Mouse (Mus musculus) megakaryocyte, adult 5-6 weeks (primary cell): ENCODE measurements at regions not wholly inside any gene's neighbourhood (a gene's known extent, or its start where the extent isn't known, plus 50 kb on each side); places are given as distances from the start of the nearest gene placed in this dataset.
A peak's percentile ranks its signal among the peaks of the same experiment; 100 is the strongest.

ENCODE experiments used
- ATAC-seq: 2 replicates; pipeline ENCODE4 v1.8.0; 2016; ENCODE audit warnings: mild to moderate bottlenecking, inconsistent platforms; ENCODE audit not compliant: poor library complexity, severe bottlenecking

GRCm38 (mm10) chr5:118421884-118422821 lies 138.3 kb upstream of the Med13l start:
- no peak for ATAC-seq

- ATAC-seq, result no peak
Measured at GRCm38 (mm10) chr5:118424177-118424576, 136.3 kb upstream of the Med13l start.

- ATAC-seq, result peak; percentile 24; the same call in 1 of the 2 replicates
Measured at GRCm38 (mm10) chr5:118424764-118425568, 135.5 kb upstream of the Med13l start.

GRCm38 (mm10) chr5:118426673-118427072 lies 133.8 kb upstream of the Med13l start:
- ATAC-seq, result no peak

GRCm38 (mm10) chr5:118428323-118429095 lies 132.0 kb upstream of the Med13l start:
- ATAC-seq, result no peak

- ATAC-seq, result no peak
Measured at GRCm38 (mm10) chr5:118433599-118433998, 126.9 kb upstream of the Med13l start.

GRCm38 (mm10) chr5:118434718-118435555 lies 125.5 kb upstream of the Med13l start:
- no peak for ATAC-seq

- ATAC-seq, result no peak
Measured at GRCm38 (mm10) chr5:118435556-118435950, 124.9 kb upstream of the Med13l start.

GRCm38 (mm10) chr5:118436035-118436434 lies 124.4 kb upstream of the Med13l start:
- no peak for ATAC-seq

- no peak for ATAC-seq
Measured at GRCm38 (mm10) chr5:118436474-118437306, 123.8 kb upstream of the Med13l start.

- ATAC-seq, result no peak
Measured at GRCm38 (mm10) chr5:118437307-118437610, 123.2 kb upstream of the Med13l start.

- ATAC-seq, result no peak
Measured at GRCm38 (mm10) chr5:118438016-118438415, 122.5 kb upstream of the Med13l start.

GRCm38 (mm10) chr5:118444538-118445251 lies 115.8 kb upstream of the Med13l start:
- ATAC-seq, result no peak

- no peak for ATAC-seq
Measured at GRCm38 (mm10) chr5:118445252-118445987, 115.1 kb upstream of the Med13l start.

- ATAC-seq, result no peak
Measured at GRCm38 (mm10) chr5:118445988-118446280, 114.5 kb upstream of the Med13l start.

- no peak for ATAC-seq
Measured at GRCm38 (mm10) chr5:118446878-118447277, 113.6 kb upstream of the Med13l start.

GRCm38 (mm10) chr5:118447366-118447765 lies 113.1 kb upstream of the Med13l start:
- no peak for ATAC-seq

GRCm38 (mm10) chr5:118448884-118449515 lies 111.5 kb upstream of the Med13l start:
- ATAC-seq, result peak; percentile 47; the same call in 1 of the 2 replicates
